Mouse (Mus musculus) forelimb bud, embryonic 11.5 days (tissue): ENCODE data around the gene Hdgfl2.

Experiments used
- DNase-seq: peaks from one replicate; pipeline ENCODE4 v3.0.0-alpha.2; 2012; ENCODE audit warnings: low read depth, low spot score

Hdgfl2 gene

GRCm38 (mm10) chr17:56125276-56125630, 45.8 kb downstream of the Hdgfl2 start:
- DNase-seq, result no peak

- no peak for DNase-seq
Measured at GRCm38 (mm10) chr17:56126175-56126574, 46.7 kb downstream of the Hdgfl2 start.

- no peak for DNase-seq
Measured at GRCm38 (mm10) chr17:56128246-56128645, 48.8 kb downstream of the Hdgfl2 start.

- DNase-seq, result no peak
Measured at GRCm38 (mm10) chr17:56131136-56131535, 51.7 kb downstream of the Hdgfl2 start.

GRCm38 (mm10) chr17:56131814-56132213, 52.4 kb downstream of the Hdgfl2 start:
- DNase-seq, result peak; percentile 34

- peak; percentile 50 for DNase-seq
Measured at GRCm38 (mm10) chr17:56132661-56133060, 53.2 kb downstream of the Hdgfl2 start.

GRCm38 (mm10) chr17:56133457-56134363, 54.3 kb downstream of the Hdgfl2 start:
- DNase-seq, result no peak

GRCm38 (mm10) chr17:56134463-56134971, 55.1 kb downstream of the Hdgfl2 start:
- peak; percentile 43 for DNase-seq

- no peak for DNase-seq
Measured at GRCm38 (mm10) chr17:56136558-56136957, 57.1 kb downstream of the Hdgfl2 start.

- DNase-seq, result no peak
Measured at GRCm38 (mm10) chr17:56137839-56138613, 58.6 kb downstream of the Hdgfl2 start.

- DNase-seq, result no peak
Measured at GRCm38 (mm10) chr17:56139355-56139754, 59.9 kb downstream of the Hdgfl2 start.

GRCm38 (mm10) chr17:56139858-56140595, 60.6 kb downstream of the Hdgfl2 start, which contains the start of gene Sema6b:
Gene Sema6b, minus strand, starts transcription at chr17:56140343.
- DNase-seq, result peak; percentile 40

GRCm38 (mm10) chr17:56141702-56142605, 62.5 kb downstream of the Hdgfl2 start:
- DNase-seq, result peak; percentile 23

- no peak for DNase-seq
Measured at GRCm38 (mm10) chr17:56144546-56144945, 65.1 kb downstream of the Hdgfl2 start.

GRCm38 (mm10) chr17:56146131-56146530, 66.7 kb downstream of the Hdgfl2 start:
- no peak for DNase-seq

- DNase-seq, result no peak
Measured at GRCm38 (mm10) chr17:56147420-56147819, 68.0 kb downstream of the Hdgfl2 start.

GRCm38 (mm10) chr17:56148280-56148679, 68.8 kb downstream of the Hdgfl2 start:
- no peak for DNase-seq

GRCm38 (mm10) chr17:56148790-56149618, 69.6 kb downstream of the Hdgfl2 start:
- no peak for DNase-seq

GRCm38 (mm10) chr17:56149897-56150296, 70.5 kb downstream of the Hdgfl2 start:
- no peak for DNase-seq
